Mouse (Mus musculus) adrenal gland, adult 2 months (tissue): ENCODE measurements around the gene Gm28035. TPM values are rescaled to one million over a fixed set of nuclear protein-coding genes. Genes with fewer than 3 reads are reported as not detected.
A peak's percentile ranks its signal among the peaks of the same experiment; 100 is the strongest.

Experiments used
- DNase-seq: peaks from one replicate; pipeline ENCODE4 v3.0.0; 2021
- long read RNA-seq: library from polyadenylated mRNA; stranded (forward); transcript quantifications from one replicate; pipeline ENCODE4 v2.0.0, GENCODE M21; 2021
- polyA plus RNA-seq: library from polyadenylated mRNA; depleted of rRNA; stranded (reverse); fragments of >200 nt; gene quantifications from 2 replicates; pipeline ENCODE4 v1.2.3, GENCODE M21; 2012; rRNA removed
- total RNA-seq, 2 experiments: library from RNA; stranded (reverse); gene quantifications; 2 replicates each; pipeline ENCODE4 v1.2.3; 2021

The Gm28035 gene
- total RNA-seq (1 to 10 TPM in 1 of 2 experiments, under 1 TPM in 1; 0.97 to 1.9 TPM), polyA plus RNA-seq (14.0 and 15.0 TPM in 2 replicates)
- long read RNA-seq, partial matches to known transcripts = 0 of 1 reads
- long read RNA-seq, other reads (novel, unspliced or antisense) = 1 of 1 reads

GRCm38 (mm10) chr2:30240267-30240666 is at the start of gene Gm28035:
Gene Gm28035 (plus strand): TSS chr2:30240567.
- DNase-seq = no peak

- DNase-seq = no peak
These were observed 48.4 kb upstream of the Gm28035 start for GRCm38 (mm10) chr2:30191790-30192580.

GRCm38 (mm10) chr2:30194656-30195055 is 45.7 kb upstream of the Gm28035 start:
- DNase-seq = no peak

GRCm38 (mm10) chr2:30198021-30198420 is 42.3 kb upstream of the Gm28035 start:
- DNase-seq = no peak

GRCm38 (mm10) chr2:30199984-30200383 is 40.4 kb upstream of the Gm28035 start:
- DNase-seq = peak; percentile 77

- DNase-seq = no peak
These were observed 39.9 kb upstream of the Gm28035 start for GRCm38 (mm10) chr2:30200388-30200925.

GRCm38 (mm10) chr2:30203439-30203838 is 36.9 kb upstream of the Gm28035 start:
- DNase-seq = no peak

- DNase-seq = no peak
These were observed 35.1 kb upstream of the Gm28035 start for GRCm38 (mm10) chr2:30205255-30205628.

- DNase-seq = peak; percentile 95
These were observed 34.6 kb upstream of the Gm28035 start, which contains the start of gene Kyat1 for GRCm38 (mm10) chr2:30205629-30206357. Gene Kyat1 (minus strand): TSS chr2:30205847.

- no peak for DNase-seq
These were observed 33.0 kb upstream of the Gm28035 start for GRCm38 (mm10) chr2:30207401-30207800.

- no peak for DNase-seq
These were observed 32.5 kb upstream of the Gm28035 start for GRCm38 (mm10) chr2:30207886-30208285.

- DNase-seq = no peak
These were observed 28.8 kb upstream of the Gm28035 start for GRCm38 (mm10) chr2:30211408-30212168.

GRCm38 (mm10) chr2:30212169-30212545 is 28.2 kb upstream of the Gm28035 start:
- no peak for DNase-seq

GRCm38 (mm10) chr2:30212951-30213350 is 27.4 kb upstream of the Gm28035 start:
- DNase-seq = peak; percentile 41

GRCm38 (mm10) chr2:30214745-30215144 is 25.6 kb upstream of the Gm28035 start:
- no peak for DNase-seq

- no peak for DNase-seq
These were observed 24.9 kb upstream of the Gm28035 start for GRCm38 (mm10) chr2:30215493-30215892.

- DNase-seq = no peak
These were observed 24.1 kb upstream of the Gm28035 start for GRCm38 (mm10) chr2:30216293-30216692.

- no peak for DNase-seq
These were observed 4.8 kb upstream of the Gm28035 start for GRCm38 (mm10) chr2:30235593-30235992.

GRCm38 (mm10) chr2:30236426-30237198 is 3.8 kb upstream of the Gm28035 start:
- no peak for DNase-seq

GRCm38 (mm10) chr2:30237199-30237880 is 3.0 kb upstream of the Gm28035 start, which contains the start of gene Lrrc8a:
Gene Lrrc8a (plus strand): TSS chr2:30237715.
- peak; percentile 100 for DNase-seq
